ENCODE assay signal across 15 mouse cellular contexts in genomic region chr9:56870778-56871177, GRCm38 (mm10). TPM values are rescaled to one million over a fixed set of nuclear protein-coding genes. Genes with fewer than 3 reads are reported as not detected.
A peak's percentile ranks its signal among the peaks of the same experiment; 100 is the strongest.
DNase-seq lines count a peak whose midpoint lies in the region; ATAC-seq and TF ChIP-seq lines count a peak whose summit lies in the region.
"Had no signal": no experiment of that assay in that cellular context is flagged by ENCODE, and none has a peak within 500 bp of the region (broad histone marks: within the 10 kb centered on the region; RNA-seq: fewer than 3 reads in every experiment).

No protein-coding gene starts in this region.

- H3K79me2 ChIP-seq in C2C12 (ENCODE audit: control insufficient read depth, insufficient read depth), result peaks cover 51% of the 10 kb centered on the region

- no peak overlapping the region for H3ac ChIP-seq in C2C12 (ENCODE audit: control insufficient read depth, insufficient read length, low read depth)

- H3K36me3 ChIP-seq in kidney, embryonic 14.5 days (ENCODE audit: control insufficient read depth, insufficient read depth, low read length), result no peaks in the 10 kb centered on the region
- H3K36me3 ChIP-seq in C2C12 (ENCODE audit: control insufficient read depth, insufficient read depth), result no peaks in the 10 kb centered on the region
- no peaks in the 10 kb centered on the region for H3K36me3 ChIP-seq in limb, embryonic 10.5 days
- no peaks in the 10 kb centered on the region for H3K36me3 ChIP-seq in forebrain, postnatal 0 days (ENCODE audit: insufficient read depth)
- H3K36me3 ChIP-seq: forebrain, embryonic 12.5 days had no signal

- H3K27ac ChIP-seq in kidney, embryonic 14.5 days (ENCODE audit: low read depth, low read length), result peak overlapping the region; percentile 11; the same call in 1 of the 2 replicates
- H3K27ac ChIP-seq in limb, embryonic 10.5 days, result 0 out of 2 replicates have a peak overlapping the region, but pooled peaks have one; percentile 7
- H3K27ac ChIP-seq in forebrain, postnatal 0 days (ENCODE audit: low read depth, low read length), result no peak overlapping the region
- H3K27ac ChIP-seq: forebrain, embryonic 12.5 days had no signal

- H3K4me3 ChIP-seq in kidney, embryonic 14.5 days (ENCODE audit: low read length), result no peak overlapping the region
- no peak overlapping the region for H3K4me3 ChIP-seq in C2C12 (ENCODE audit: insufficient read depth, poor library complexity, severe bottlenecking)
- H3K4me3 ChIP-seq in limb, embryonic 10.5 days, result no peak overlapping the region
- no peak overlapping the region for H3K4me3 ChIP-seq in forebrain, postnatal 0 days (ENCODE audit: low read depth, low read length)
- H3K4me3 ChIP-seq: forebrain, embryonic 12.5 days had no signal

- peak; percentile 65 for DNase-seq in adrenal gland, adult 2 months
- DNase-seq in adrenal gland, adult 18-20 months (ENCODE audit: low spot score in 2 of 2), result no peak
- DNase-seq in kidney, adult 8-10 months, result no peak
- DNase-seq in limb, embryonic 10.5 days (ENCODE audit: low spot score), result no peak
- no peak for DNase-seq in testis, postnatal 14 days (ENCODE audit: low spot score)
- no peak for DNase-seq in forebrain, postnatal 0 days
- DNase-seq: B cell, adult 2 months; thymus, postnatal 36 days had no signal

- peaks cover 80% of the 10 kb centered on the region for H3K4me1 ChIP-seq in kidney, embryonic 14.5 days (ENCODE audit: control insufficient read depth, insufficient read depth, low read length)
- H3K4me1 ChIP-seq in limb, embryonic 10.5 days, result peaks cover 73% of the 10 kb centered on the region
- 0 out of 2 replicates have a peak, but pooled peaks cover 3% of the 10 kb centered on the region for H3K4me1 ChIP-seq in forebrain, postnatal 0 days (ENCODE audit: insufficient read depth)

- no peaks in the 10 kb centered on the region for H3K27me3 ChIP-seq in kidney, embryonic 14.5 days (ENCODE audit: control insufficient read depth, insufficient read depth, low read length)
- H3K27me3 ChIP-seq in C2C12 (ENCODE audit: control insufficient read depth, insufficient read depth, insufficient read length), result no peaks in the 10 kb centered on the region
- peaks cover 14% of the 10 kb centered on the region for H3K27me3 ChIP-seq in limb, embryonic 10.5 days (ENCODE audit: low read depth, poor library complexity, severe bottlenecking)
- no peaks in the 10 kb centered on the region for H3K27me3 ChIP-seq in forebrain, postnatal 0 days (ENCODE audit: insufficient read depth, low read length)

- H3K79me3 ChIP-seq in C2C12 (ENCODE audit: low read depth), result peaks cover 14% of the 10 kb centered on the region

- TF ChIP-seq CTCF in C2C12 (IDR thresholded peaks at IDR 0.05; ENCODE audit: control insufficient read depth, insufficient read depth, insufficient read length), result no peak
- no peak for TF ChIP-seq CTCF in forebrain, postnatal 0 days (IDR thresholded peaks at IDR 0.05; ENCODE audit: low read depth)

- H3K9me3 ChIP-seq in kidney, embryonic 14.5 days (ENCODE audit: control insufficient read depth, low read length), result no peaks in the 10 kb centered on the region
- no peaks in the 10 kb centered on the region for H3K9me3 ChIP-seq in limb, embryonic 10.5 days (replicated peaks)
- H3K9me3 ChIP-seq in forebrain, postnatal 0 days (ENCODE audit: low read length), result no peaks in the 10 kb centered on the region
- H3K9me3 ChIP-seq: forebrain, embryonic 12.5 days had no signal

- H3K9ac ChIP-seq in kidney, embryonic 14.5 days (ENCODE audit: low read depth, low read length), result no peak overlapping the region
- H3K9ac ChIP-seq in forebrain, postnatal 0 days, result no peak overlapping the region
- H3K9ac ChIP-seq: forebrain, embryonic 12.5 days had no signal

- H3K4me2 ChIP-seq in kidney, embryonic 14.5 days (replicated peaks; ENCODE audit: low read depth, low read length), result peak overlapping the region; percentile 22; the same call in 1 of the 2 replicates
- H3K4me2 ChIP-seq in forebrain, postnatal 0 days (ENCODE audit: low read depth), result no peak overlapping the region
- H3K4me2 ChIP-seq: forebrain, embryonic 12.5 days had no signal

- peak; percentile 51; the same call in 1 of the 2 replicates for ATAC-seq in kidney, embryonic 14.5 days (ENCODE audit: low FRiP score, low TSS enrichment)
- no peak for ATAC-seq in forebrain, postnatal 0 days
- ATAC-seq: inflammation-experienced regulatory T-cells, adult 6 months had no signal

- WGBS in kidney, embryonic 14.5 days, result 21% methylated on average over 10 of the region's 10 CpGs
- WGBS in limb, embryonic 10.5 days, result 67% methylated on average over 10 of the region's 10 CpGs
- WGBS in forebrain, postnatal 0 days, result 81% methylated on average over 10 of the region's 10 CpGs

TF ChIP-seq in C2C12, 6 proteins besides CTCF, POLR2A, EP300 and RAD21:
- TF ChIP-seq MYOD1 (IDR thresholded peaks at IDR 0.05; ENCODE audit: control insufficient read depth, insufficient read length, low read depth), result peak; percentile 83
- peak; percentile 76 for TF ChIP-seq USF1 (IDR thresholded peaks at IDR 0.05; ENCODE audit: low read depth)
- peak; percentile 29 for TF ChIP-seq FOSL1 (IDR thresholded peaks at IDR 0.05; ENCODE audit: insufficient read depth, low read length, poor library complexity, severe bottlenecking)
- no peak for TF ChIP-seq MYOG (IDR thresholded peaks at IDR 0.05; ENCODE audit: control insufficient read depth, extremely low read depth, insufficient read length)
- peak; percentile 68 for TF ChIP-seq MAX (IDR thresholded peaks at IDR 0.05)
- TF ChIP-seq CEBPB (IDR thresholded peaks at IDR 0.05; ENCODE audit: low read depth), result no peak
TF ChIP-seq in C2C12: peak in this region for 4.

RNA-seq across cellular contexts. Expression of gene Cspg4, which starts 5.9 kb away (rescaled TPM):
- total RNA-seq in adrenal gland, adult 2 months (2021), result 10 to 100 TPM in 1 of 2 experiments, 1 to 10 TPM in 1; 7.8 to 11.8 TPM
- polyA plus RNA-seq in adrenal gland, adult 2 months (2012; rRNA removed), result 17.9 and 19.0 TPM in 2 replicates
- total RNA-seq in adrenal gland, adult 18-20 months (2021), result 10 to 100 TPM in 1 of 2 experiments, 1 to 10 TPM in 1; 7.3 to 19.1 TPM
- polyA plus RNA-seq in kidney, embryonic 14.5 days (2014; fragmentation: Nextera tagmentation; extraction: Ambion mirVana), result 15.7 and 19.2 TPM in 2 replicates
- 42.8 TPM for polyA plus RNA-seq in C2C12 (2012; fragmentation: generic; extraction: Trizol)
- 2.1 and 5.0 TPM in 2 replicates for polyA plus RNA-seq in limb, embryonic 10.5 days (2016; fragmentation: Nextera tagmentation; extraction: Ambion mirVana)
- 19.4 and 24.7 TPM in 2 replicates for total RNA-seq in forebrain, postnatal 0 days (2014; rRNA removed)
- polyA plus RNA-seq in forebrain, postnatal 0 days (2015; fragmentation: Nextera tagmentation; extraction: Ambion mirVana), result 5.1 and 7.5 TPM in 2 replicates
- polyA plus RNA-seq: inflammation-experienced regulatory T-cells, adult 6 months had no signal

RNA-seq across cellular contexts. Expression of gene Odf3l1, which starts 6.3 kb away (rescaled TPM):
- 1 to 10 TPM; 1.5 to 1.7 TPM for total RNA-seq in adrenal gland, adult 2 months (2021)
- 7.4 and 7.6 TPM in 2 replicates for polyA plus RNA-seq in adrenal gland, adult 2 months (2012; rRNA removed)
- 1 to 10 TPM in 1 of 2 experiments, under 1 TPM in 1; 0.66 to 6.0 TPM for total RNA-seq in adrenal gland, adult 18-20 months (2021)
- polyA plus RNA-seq in kidney, embryonic 14.5 days (2014; fragmentation: Nextera tagmentation; extraction: Ambion mirVana), result 0.20 TPM in 1 of 2 replicates, not detected in the other
- 0.04 TPM for polyA plus RNA-seq in C2C12 (2012; fragmentation: generic; extraction: Trizol)
- 0.35 TPM in 1 of 2 replicates, not detected in the other for polyA plus RNA-seq in limb, embryonic 10.5 days (2016; fragmentation: Nextera tagmentation; extraction: Ambion mirVana)
- not detected in 2 replicates for total RNA-seq in forebrain, postnatal 0 days (2014; rRNA removed)
- 0.12 and 0.13 TPM in 2 replicates for polyA plus RNA-seq in forebrain, postnatal 0 days (2015; fragmentation: Nextera tagmentation; extraction: Ambion mirVana)
- total RNA-seq: gastrocnemius, postnatal 36 days; midbrain, postnatal 0 days had no signal
- polyA plus RNA-seq: forebrain, embryonic 12.5 days; inflammation-experienced regulatory T-cells, adult 6 months; liver, embryonic 16.5 days had no signal

RNA-seq across cellular contexts. Expression of gene Snx33, which starts 57.4 kb away (rescaled TPM):
- total RNA-seq in adrenal gland, adult 2 months (2021), result 10 to 100 TPM; 18.4 to 33.8 TPM
- polyA plus RNA-seq in adrenal gland, adult 2 months (2012; rRNA removed), result 13.0 and 15.0 TPM in 2 replicates
- total RNA-seq in adrenal gland, adult 18-20 months (2021), result 10 to 100 TPM; 20.9 to 25.6 TPM
- 4.1 and 8.3 TPM in 2 replicates for polyA plus RNA-seq in kidney, embryonic 14.5 days (2014; fragmentation: Nextera tagmentation; extraction: Ambion mirVana)
- 5.7 TPM for polyA plus RNA-seq in C2C12 (2012; fragmentation: generic; extraction: Trizol)
- polyA plus RNA-seq in limb, embryonic 10.5 days (2016; fragmentation: Nextera tagmentation; extraction: Ambion mirVana), result 9.3 and 11.6 TPM in 2 replicates
- 3.7 and 5.8 TPM in 2 replicates for total RNA-seq in forebrain, postnatal 0 days (2014; rRNA removed)
- 1.2 and 1.3 TPM in 2 replicates for polyA plus RNA-seq in forebrain, postnatal 0 days (2015; fragmentation: Nextera tagmentation; extraction: Ambion mirVana)
